Mouse (Mus musculus) embryonic fibroblast, embryonic 13.5 days (primary cell): Measurements from ENCODE around the gene Slc1a6. TPM values are rescaled to one million over a fixed set of nuclear protein-coding genes. Genes with fewer than 3 reads are reported as not detected.
A peak's percentile ranks its signal among the peaks of the same experiment; 100 is the strongest.

Experiments
- H3K27ac ChIP-seq: 2 replicates; pipeline ENCODE4 v1.5.1; 2012; ENCODE audit warnings: low read length, control low read depth, inconsistent platforms; ENCODE audit not compliant: insufficient read depth
- H3K4me1 ChIP-seq: 2 replicates; pipeline ENCODE4 v1.6.1; 2011; ENCODE audit warnings: low read length; ENCODE audit not compliant: control insufficient read depth, insufficient read depth
- H3K4me3 ChIP-seq: 2 replicates; pipeline ENCODE4 v1.5.1; 2011; ENCODE audit warnings: mild to moderate bottlenecking, control low read depth, low read length; ENCODE audit not compliant: insufficient read depth
- CTCF ChIP-seq: IDR thresholded peaks from 2 replicates; pipeline ENCODE4 v1.5.1; 2011; ENCODE audit warnings: mild to moderate bottlenecking, control low read depth, low read length, moderate library complexity, borderline replicate concordance; ENCODE audit not compliant: insufficient read depth
- POLR2A ChIP-seq: IDR thresholded peaks from 2 replicates; pipeline ENCODE4 v1.6.1; 2011; ENCODE audit warnings: low read depth, mild to moderate bottlenecking, control low read depth, low read length, moderate library complexity
- polyA plus RNA-seq: library from polyadenylated mRNA; stranded (reverse); fragments of >200 nt; gene quantifications from 2 replicates; pipeline ENCODE4 v1.2.4, GENCODE M21; 2011; ENCODE audit warnings: low read depth; ENCODE audit not compliant: missing spikeins, insufficient read length

The Slc1a6 gene
- 20.8 and 29.1 TPM in 2 replicates for polyA plus RNA-seq

GRCm38 (mm10) chr10:78779981-78780651 is at the start of gene Slc1a6:
TSS of gene Slc1a6 (plus strand) at chr10:78780496.
- no peak for TF ChIP-seq CTCF
- peak; percentile 27; the same call in 1 of the 2 replicates for TF ChIP-seq POLR2A
- peaks cover 2% of the 10 kb centered on the region for H3K4me1 ChIP-seq
- no peak within 1 kb of the TSS for H3K27ac ChIP-seq
- H3K4me3 ChIP-seq: peak within 1 kb of the TSS; percentile 68

DNA sequence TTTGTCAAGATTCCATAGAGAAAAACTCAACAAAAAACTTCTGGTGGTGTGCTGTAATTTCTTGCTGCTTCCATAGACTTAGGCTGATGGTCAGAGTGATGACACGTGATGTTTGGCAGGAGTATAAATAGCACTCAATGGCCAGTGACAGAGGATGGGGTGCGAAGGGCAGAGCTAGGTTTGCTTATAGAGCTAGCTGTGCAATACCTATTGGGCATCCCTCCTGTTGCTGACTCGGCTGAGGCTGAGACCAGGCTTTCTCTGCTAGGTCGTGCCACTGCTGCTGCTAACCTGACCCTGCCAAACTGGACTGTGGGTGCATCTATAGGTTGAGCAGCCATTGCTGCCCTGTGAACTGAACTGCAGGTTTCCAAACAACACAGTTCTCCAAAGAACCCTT is 40.5 kb upstream of the Slc1a6 start:
- Histone ChIP-seq H3K27ac (no peak overlapping the region), H3K4me1 (no peaks in the 10 kb centered on the region), H3K4me3 (no peak overlapping the region)
- TF ChIP-seq POLR2A: no peak
- no peak for TF ChIP-seq CTCF

DNA sequence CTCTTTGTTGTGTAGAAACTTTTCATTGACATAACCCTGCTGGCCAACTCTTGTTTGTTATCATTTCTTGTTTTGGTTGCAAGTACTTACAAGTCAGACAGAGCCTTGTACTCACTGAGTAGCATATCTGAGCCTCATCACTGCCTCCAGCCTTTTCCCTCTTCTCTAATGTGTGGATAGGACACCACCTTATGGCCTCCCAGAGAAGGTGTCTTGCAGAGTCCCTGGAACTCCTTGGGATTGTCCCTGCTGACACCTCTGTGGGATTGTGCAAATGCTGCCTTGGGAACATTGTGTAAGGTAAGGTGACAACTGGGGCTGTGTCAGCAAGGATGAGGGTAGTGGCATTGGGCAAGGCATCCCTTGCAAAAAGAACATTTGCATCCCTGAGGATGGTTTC is 36.6 kb upstream of the Slc1a6 start:
- H3K27ac ChIP-seq: no peak overlapping the region
- TF ChIP-seq CTCF (no peak), POLR2A (no peak)
- H3K4me3 ChIP-seq: no peak overlapping the region
- no peaks in the 10 kb centered on the region for H3K4me1 ChIP-seq

DNA sequence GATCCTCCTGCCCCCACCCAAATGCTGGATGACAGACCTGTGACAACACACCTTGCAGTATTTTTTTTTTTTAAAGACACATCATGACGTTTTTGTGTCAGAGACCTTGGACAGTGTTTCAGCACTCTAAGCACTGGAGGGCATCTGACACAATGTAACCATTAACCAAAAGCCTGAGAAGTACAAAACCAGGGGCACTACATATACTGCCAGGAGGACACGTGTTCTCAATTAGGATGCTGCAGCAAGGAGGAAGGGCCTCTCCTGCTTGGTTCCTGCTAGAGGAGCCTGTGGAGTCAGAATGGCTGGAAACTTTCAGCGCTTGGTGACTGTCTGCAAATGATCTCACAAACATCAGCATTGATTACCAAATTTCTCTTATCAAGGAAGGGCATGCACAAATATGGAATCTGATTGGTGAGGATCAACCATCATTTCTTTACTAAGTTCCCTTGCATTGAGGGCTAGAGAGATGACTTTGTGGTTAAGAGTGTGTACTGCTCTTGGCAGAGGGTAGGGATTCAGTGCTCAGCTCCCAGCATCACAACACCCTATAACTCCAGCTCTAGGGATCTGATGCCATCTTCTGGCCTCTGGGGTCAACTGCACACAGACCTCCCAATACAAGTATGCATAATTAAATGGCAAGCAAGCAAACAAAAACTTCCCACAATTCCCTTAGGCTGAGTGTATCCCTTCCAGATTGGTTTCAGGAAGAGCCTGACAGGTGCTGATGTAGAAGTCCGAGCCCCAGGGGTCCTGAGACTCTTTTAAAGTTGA is 34.7 kb upstream of the Slc1a6 start:
- H3K4me3 ChIP-seq: no peak overlapping the region
- H3K27ac ChIP-seq: no peak overlapping the region
- TF ChIP-seq CTCF: no peak
- TF ChIP-seq POLR2A: no peak
- no peaks in the 10 kb centered on the region for H3K4me1 ChIP-seq

DNA sequence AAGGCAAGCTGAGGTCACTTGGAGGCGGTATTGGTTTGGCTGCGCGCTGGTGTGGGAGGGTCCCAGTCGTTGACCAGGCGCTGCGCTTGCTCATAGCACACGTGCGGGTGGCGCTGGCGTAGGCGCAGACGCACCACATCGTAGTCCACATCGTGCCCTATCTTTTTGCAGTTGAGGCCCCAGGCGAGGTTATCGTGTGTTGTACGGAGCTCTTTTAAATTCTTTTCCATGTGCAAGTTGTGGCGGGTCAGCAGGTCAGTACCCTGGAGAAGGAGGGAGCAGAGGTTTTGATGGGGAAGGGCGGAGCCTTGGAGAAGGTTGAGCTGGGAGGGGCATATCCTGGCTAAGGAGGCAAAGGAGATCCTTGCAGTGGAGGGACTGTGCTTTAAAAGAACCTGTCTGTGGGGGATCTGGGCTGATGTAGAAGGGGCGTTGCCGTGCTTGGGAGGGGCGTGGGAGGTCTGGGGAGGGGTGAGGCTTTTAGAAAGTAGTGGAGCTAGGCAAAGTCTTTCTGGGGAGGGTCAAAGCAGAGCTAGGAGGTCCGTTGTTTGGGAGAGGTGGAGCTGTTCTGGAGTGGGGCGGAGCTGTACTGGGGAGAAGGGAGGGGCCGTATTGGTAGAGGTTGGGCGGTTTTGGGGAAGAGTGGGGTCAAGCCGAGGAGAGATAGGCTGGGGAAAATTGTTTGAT is 33.1 kb upstream of the Slc1a6 start:
- H3K4me1 ChIP-seq: 0 out of 2 replicates have a peak, but pooled peaks cover 3% of the 10 kb centered on the region
- no peak overlapping the region for H3K27ac ChIP-seq
- peak overlapping the region; percentile 25; the same call in 1 of the 2 replicates for H3K4me3 ChIP-seq
- TF ChIP-seq POLR2A (no peak), CTCF (peak; percentile 7; the same call in 1 of the 2 replicates)

DNA sequence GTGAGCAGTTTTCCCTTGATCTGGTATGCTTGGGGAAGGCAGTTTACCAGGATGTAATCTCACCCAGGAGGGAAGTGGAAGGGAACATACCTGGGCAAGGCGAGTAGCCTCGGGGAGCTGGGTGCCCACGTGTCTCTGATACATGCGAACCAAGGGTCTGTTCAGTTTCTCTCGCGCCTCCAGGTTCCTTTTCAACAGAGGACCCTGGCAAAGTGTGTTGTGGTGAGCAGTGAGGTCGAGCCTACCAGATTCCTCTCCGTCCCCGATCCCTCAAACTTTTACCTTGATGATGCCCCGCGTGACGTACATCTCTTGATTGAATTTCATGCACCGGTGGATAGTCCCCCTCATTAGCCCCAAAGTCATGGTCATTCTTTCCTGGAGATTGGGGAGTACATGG is 32.1 kb upstream of the Slc1a6 start:
- Histone ChIP-seq H3K27ac (no peak overlapping the region), H3K4me3 (no peak overlapping the region), H3K4me1 (0 out of 2 replicates have a peak, but pooled peaks cover 3% of the 10 kb centered on the region)
- no peak for TF ChIP-seq CTCF

DNA sequence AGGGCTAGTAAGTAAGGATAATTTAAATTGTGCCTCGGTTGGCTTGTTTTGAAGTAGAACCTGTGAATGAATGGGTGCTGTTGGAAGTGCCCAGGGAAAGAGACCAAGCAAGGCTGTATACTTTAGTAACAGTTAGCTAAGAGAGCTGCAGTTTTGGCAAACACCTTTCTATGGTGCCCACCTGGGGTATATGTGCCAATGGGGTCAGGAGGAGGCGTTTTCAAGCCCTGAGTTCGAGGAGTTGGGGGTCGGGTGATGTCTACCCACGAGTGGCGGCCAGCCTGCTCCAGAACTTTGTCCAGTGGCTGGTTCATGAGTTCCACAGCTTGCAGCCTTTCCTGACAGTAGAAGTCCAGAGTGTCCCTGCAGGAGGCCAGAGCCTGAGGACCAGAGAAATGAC is 31.4 kb upstream of the Slc1a6 start:
- H3K4me3 ChIP-seq: no peak overlapping the region
- 0 out of 2 replicates have a peak, but pooled peaks cover 3% of the 10 kb centered on the region for H3K4me1 ChIP-seq
- no peak overlapping the region for H3K27ac ChIP-seq
- no peak for TF ChIP-seq CTCF
- no peak for TF ChIP-seq POLR2A

- no peak for TF ChIP-seq CTCF
- TF ChIP-seq POLR2A: peak; percentile 79
Observed at GRCm38 (mm10) chr10:78752452-78753191, 27.7 kb upstream of the Slc1a6 start, which contains the start of gene Ccdc105. TSS of gene Ccdc105 (minus strand) at chr10:78753065.

DNA sequence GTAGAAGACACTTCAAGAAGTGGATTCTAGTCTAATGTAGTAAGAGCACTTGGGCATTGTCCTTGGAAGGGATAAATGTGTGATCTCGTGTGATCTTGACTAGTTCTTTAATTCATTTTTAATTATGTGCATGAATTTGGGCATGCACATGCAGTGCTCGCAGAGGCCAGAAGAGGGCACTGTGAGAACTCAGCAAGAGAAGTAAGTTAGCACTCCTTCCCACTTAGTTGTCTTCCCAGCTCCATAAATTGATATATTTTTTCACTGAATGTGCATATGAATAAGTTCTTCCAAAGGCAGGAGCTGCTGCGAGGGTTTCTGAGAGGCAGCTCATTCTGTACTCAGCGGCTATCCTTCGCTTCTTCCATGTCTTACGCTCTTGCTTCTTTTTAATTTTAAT is 24.3 kb upstream of the Slc1a6 start:
- no peak for TF ChIP-seq POLR2A
- TF ChIP-seq CTCF: peak; percentile 83
- no peak overlapping the region for H3K4me3 ChIP-seq
- peak overlapping the region; percentile 32; the same call in 1 of the 2 replicates for H3K27ac ChIP-seq
- H3K4me1 ChIP-seq: peaks cover 8% of the 10 kb centered on the region

More at GRCm38 (mm10) chr10:78752452-78753191, 27.7 kb upstream of the Slc1a6 start, which contains the start of gene Ccdc105:
- Histone ChIP-seq H3K4me3 (peak within 1 kb of the TSS; percentile 24), H3K27ac (no peak within 1 kb of the TSS), H3K4me1 (peaks cover 8% of the 10 kb centered on the region)
